Mouse (Mus musculus) stomach, postnatal 0 days (tissue): ENCODE results near the gene Gm10491.

Source experiments
- CTCF ChIP-seq: IDR thresholded peaks from 2 replicates; pipeline ENCODE4 v1.5.1; 2016; ENCODE audit warnings: antibody characterized with exemption, low read depth, mild to moderate bottlenecking, moderate library complexity
- EP300 ChIP-seq: optimal IDR thresholded peaks from 2 replicates; pipeline ENCODE3; 2016; ENCODE audit warnings: antibody characterized with exemption

DNA sequence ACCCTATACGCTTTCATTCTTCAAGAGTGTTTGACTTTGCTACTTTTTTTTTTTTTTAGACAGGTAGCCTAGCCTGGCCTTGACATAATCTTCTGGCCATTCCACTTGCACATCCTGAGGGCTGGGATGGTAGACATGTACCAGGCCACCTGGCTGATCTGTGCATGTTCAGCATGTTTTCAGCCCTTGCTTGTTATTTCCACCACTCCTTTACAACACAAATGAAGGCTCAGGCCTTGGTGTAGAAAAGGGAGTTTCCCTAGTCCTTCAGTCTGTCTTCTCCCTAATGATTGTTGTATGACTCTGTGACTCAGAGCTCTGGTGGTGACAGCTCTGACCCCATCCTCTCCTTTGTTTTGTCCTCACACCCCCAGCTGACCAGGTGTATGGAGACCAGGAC lies 40.5 kb downstream of the Gm10491 start:
- no peak for TF ChIP-seq CTCF
- no peak for TF ChIP-seq EP300
